Mouse (Mus musculus): ENCODE results near the gene Dydc2. TPM values are rescaled to one million over a fixed set of nuclear protein-coding genes. Genes with fewer than 3 reads are reported as not detected.

Gene Dydc2
- polyA plus RNA-seq, 1 experiment: not detected

GRCm38 (mm10) chr14:41050471-41050870 lies 18.5 kb downstream of the Dydc2 start:
- TF ChIP-seq CTCF (IDR thresholded peaks at IDR 0.05; ENCODE audit: extremely low read depth, insufficient read depth, insufficient read length, insufficient replicate concordance): no peak
- TF ChIP-seq POLR2A (IDR thresholded peaks at IDR 0.05; ENCODE audit: low read depth, low read length): no peak
- no peak overlapping the region for H3K27ac ChIP-seq (ENCODE audit: insufficient read depth, low read length)
- peak in 1 of 2 experiments; percentile 7 for DNase-seq (ENCODE audit: low read depth in 1 of 2, low spot score in 2 of 2)
- no peaks in the 10 kb centered on the region; the same call in 1 of the 2 replicates for H3K27me3 ChIP-seq (ENCODE audit: control insufficient read depth, insufficient read depth, low read length)
- no peak overlapping the region for H3K4me3 ChIP-seq (ENCODE audit: extremely low read depth, insufficient read depth, insufficient read length)
- no peaks in the 10 kb centered on the region for H3K4me1 ChIP-seq (ENCODE audit: control insufficient read depth, insufficient read depth, insufficient read length)
- WGBS: 61% methylated on average over 6 of the region's 6 CpGs
- no peaks in the 10 kb centered on the region for H3K36me3 ChIP-seq (ENCODE audit: control insufficient read depth, insufficient read depth, low read length)

DNA sequence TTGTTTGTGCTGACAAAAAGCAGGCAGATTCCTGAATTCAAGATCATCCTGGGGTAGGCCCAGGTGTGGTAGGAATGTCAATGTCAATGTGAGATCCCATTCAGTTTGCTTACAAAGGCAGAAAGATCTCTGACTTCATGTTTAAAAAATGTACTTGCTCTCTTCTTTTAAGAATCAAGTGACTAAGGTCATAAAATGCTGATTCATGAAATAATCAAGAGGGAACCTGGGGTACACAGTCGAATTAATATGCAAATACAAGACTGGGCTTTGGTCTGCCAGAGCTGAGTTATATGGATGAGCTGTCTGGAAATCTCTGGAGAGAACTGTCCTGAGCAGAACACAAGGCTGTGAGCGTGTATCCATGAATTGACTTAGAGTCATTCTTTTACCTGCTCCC lies 21.6 kb downstream of the Dydc2 start:
- Histone ChIP-seq H3K27me3 (ENCODE audit: control insufficient read depth, insufficient read depth, low read length) (no peaks in the 10 kb centered on the region; the same call in 1 of the 2 replicates), H3K27ac (ENCODE audit: insufficient read depth, low read length) (no peak overlapping the region), H3K4me3 (ENCODE audit: extremely low read depth, insufficient read depth, insufficient read length) (no peak overlapping the region), H3K36me3 (ENCODE audit: control insufficient read depth, insufficient read depth, low read length) (no peaks in the 10 kb centered on the region), H3K4me1 (ENCODE audit: control insufficient read depth, insufficient read depth, insufficient read length) (no peaks in the 10 kb centered on the region)
- no peak for TF ChIP-seq CTCF (IDR thresholded peaks at IDR 0.05; ENCODE audit: extremely low read depth, insufficient read depth, insufficient read length, insufficient replicate concordance)
- TF ChIP-seq POLR2A (IDR thresholded peaks at IDR 0.05; ENCODE audit: low read depth, low read length): no peak
- 78% methylated on average over 2 of the region's 2 CpGs for WGBS
- DNase-seq (ENCODE audit: low read depth in 1 of 2, low spot score in 2 of 2): no peak

GRCm38 (mm10) chr14:41035146-41035798 lies 33.7 kb downstream of the Dydc2 start:
- TF ChIP-seq CTCF (IDR thresholded peaks at IDR 0.05; ENCODE audit: extremely low read depth, insufficient read depth, insufficient read length, insufficient replicate concordance): peak; percentile 89; the same call in 1 of the 2 replicates
- no peak for TF ChIP-seq POLR2A (IDR thresholded peaks at IDR 0.05; ENCODE audit: low read depth, low read length)
- 35% methylated on average over 6 of the region's 6 CpGs for WGBS
- Histone ChIP-seq H3K27me3 (ENCODE audit: control insufficient read depth, insufficient read depth, low read length) (no peaks in the 10 kb centered on the region), H3K36me3 (ENCODE audit: control insufficient read depth, insufficient read depth, low read length) (no peaks in the 10 kb centered on the region), H3K27ac (ENCODE audit: insufficient read depth, low read length) (no peak overlapping the region), H3K4me3 (ENCODE audit: extremely low read depth, insufficient read depth, insufficient read length) (no peak overlapping the region), H3K4me1 (ENCODE audit: control insufficient read depth, insufficient read depth, insufficient read length) (no peaks in the 10 kb centered on the region; the same call in none of the 2 replicates)
- peak in 1 of 2 experiments; percentile 59 for DNase-seq (ENCODE audit: low read depth in 1 of 2, low spot score in 2 of 2)

GRCm38 (mm10) chr14:41033135-41034110 lies 35.6 kb downstream of the Dydc2 start:
- Histone ChIP-seq H3K4me3 (ENCODE audit: extremely low read depth, insufficient read depth, insufficient read length) (no peak overlapping the region), H3K27ac (ENCODE audit: insufficient read depth, low read length) (no peak overlapping the region), H3K4me1 (ENCODE audit: control insufficient read depth, insufficient read depth, insufficient read length) (no peaks in the 10 kb centered on the region; the same call in none of the 2 replicates), H3K36me3 (ENCODE audit: control insufficient read depth, insufficient read depth, low read length) (no peaks in the 10 kb centered on the region), H3K27me3 (ENCODE audit: control insufficient read depth, insufficient read depth, low read length) (no peaks in the 10 kb centered on the region)
- TF ChIP-seq POLR2A (IDR thresholded peaks at IDR 0.05; ENCODE audit: low read depth, low read length) (no peak), CTCF (IDR thresholded peaks at IDR 0.05; ENCODE audit: extremely low read depth, insufficient read depth, insufficient read length, insufficient replicate concordance) (peak; percentile 69; the same call in 1 of the 2 replicates)
- WGBS: 58% methylated on average over 13 of the region's 13 CpGs
- peak; percentile 62 to 66 for DNase-seq (ENCODE audit: low read depth in 1 of 2, low spot score in 2 of 2)

GRCm38 (mm10) chr14:41030989-41031513 lies 38.0 kb downstream of the Dydc2 start:
- DNase-seq (ENCODE audit: low read depth in 1 of 2, low spot score in 2 of 2): no peak
- H3K4me1 ChIP-seq (ENCODE audit: control insufficient read depth, insufficient read depth, insufficient read length): no peaks in the 10 kb centered on the region; the same call in none of the 2 replicates
- H3K27ac ChIP-seq (ENCODE audit: insufficient read depth, low read length): no peak overlapping the region
- 65% methylated on average over 6 of the region's 6 CpGs for WGBS
- no peak overlapping the region for H3K4me3 ChIP-seq (ENCODE audit: extremely low read depth, insufficient read depth, insufficient read length)
- TF ChIP-seq CTCF (IDR thresholded peaks at IDR 0.05; ENCODE audit: extremely low read depth, insufficient read depth, insufficient read length, insufficient replicate concordance) (no peak), POLR2A (IDR thresholded peaks at IDR 0.05; ENCODE audit: low read depth, low read length) (no peak)
- no peaks in the 10 kb centered on the region for H3K36me3 ChIP-seq (ENCODE audit: control insufficient read depth, insufficient read depth, low read length)
- H3K27me3 ChIP-seq (ENCODE audit: control insufficient read depth, insufficient read depth, low read length): no peaks in the 10 kb centered on the region

DNA sequence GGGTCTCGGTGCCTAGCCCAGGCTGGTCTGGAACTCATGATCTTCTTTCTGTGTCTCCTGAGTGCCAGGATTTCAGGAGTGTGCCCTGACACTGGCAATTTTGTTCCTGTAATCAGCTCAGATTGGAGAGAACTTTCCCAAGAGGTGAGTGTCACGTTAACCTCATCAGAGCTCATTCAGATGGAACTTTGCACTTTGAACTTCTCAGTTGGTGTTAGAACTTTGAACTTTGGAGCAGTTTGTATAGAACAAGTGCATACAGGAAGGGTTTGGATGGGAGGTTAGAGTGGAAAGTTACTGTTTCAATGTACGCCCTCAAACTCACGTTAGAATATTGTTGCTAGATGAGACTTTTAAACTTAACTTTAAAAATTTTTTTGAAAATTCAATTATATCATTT lies 39.7 kb downstream of the Dydc2 start:
- no peak for DNase-seq (ENCODE audit: low read depth in 1 of 2, low spot score in 2 of 2)
- Histone ChIP-seq H3K36me3 (ENCODE audit: control insufficient read depth, insufficient read depth, low read length) (no peaks in the 10 kb centered on the region), H3K4me1 (ENCODE audit: control insufficient read depth, insufficient read depth, insufficient read length) (no peaks in the 10 kb centered on the region; the same call in none of the 2 replicates), H3K4me3 (ENCODE audit: extremely low read depth, insufficient read depth, insufficient read length) (no peak overlapping the region), H3K27ac (ENCODE audit: insufficient read depth, low read length) (no peak overlapping the region), H3K27me3 (ENCODE audit: control insufficient read depth, insufficient read depth, low read length) (no peaks in the 10 kb centered on the region)
- TF ChIP-seq POLR2A (IDR thresholded peaks at IDR 0.05; ENCODE audit: low read depth, low read length): no peak
- no peak for TF ChIP-seq CTCF (IDR thresholded peaks at IDR 0.05; ENCODE audit: extremely low read depth, insufficient read depth, insufficient read length, insufficient replicate concordance)
- 77% methylated on average over 4 of the region's 4 CpGs for WGBS
